Mouse (Mus musculus) lung, postnatal 10 days (tissue): Measurements from ENCODE around the gene Enpp5.
A peak's percentile ranks its signal among the peaks of the same experiment; 100 is the strongest.

Experiments used
- DNase-seq: peaks from one replicate; pipeline ENCODE4 v3.0.0; 2021

Enpp5 gene

GRCm38 (mm10) chr17:44078631-44079350 lies at the start of gene Enpp5:
TSS of gene Enpp5 (plus strand) at chr17:44078813.
- peak; percentile 87 for DNase-seq

GRCm38 (mm10) chr17:44029616-44030015 lies 49.0 kb upstream of the Enpp5 start:
- no peak for DNase-seq

DNA sequence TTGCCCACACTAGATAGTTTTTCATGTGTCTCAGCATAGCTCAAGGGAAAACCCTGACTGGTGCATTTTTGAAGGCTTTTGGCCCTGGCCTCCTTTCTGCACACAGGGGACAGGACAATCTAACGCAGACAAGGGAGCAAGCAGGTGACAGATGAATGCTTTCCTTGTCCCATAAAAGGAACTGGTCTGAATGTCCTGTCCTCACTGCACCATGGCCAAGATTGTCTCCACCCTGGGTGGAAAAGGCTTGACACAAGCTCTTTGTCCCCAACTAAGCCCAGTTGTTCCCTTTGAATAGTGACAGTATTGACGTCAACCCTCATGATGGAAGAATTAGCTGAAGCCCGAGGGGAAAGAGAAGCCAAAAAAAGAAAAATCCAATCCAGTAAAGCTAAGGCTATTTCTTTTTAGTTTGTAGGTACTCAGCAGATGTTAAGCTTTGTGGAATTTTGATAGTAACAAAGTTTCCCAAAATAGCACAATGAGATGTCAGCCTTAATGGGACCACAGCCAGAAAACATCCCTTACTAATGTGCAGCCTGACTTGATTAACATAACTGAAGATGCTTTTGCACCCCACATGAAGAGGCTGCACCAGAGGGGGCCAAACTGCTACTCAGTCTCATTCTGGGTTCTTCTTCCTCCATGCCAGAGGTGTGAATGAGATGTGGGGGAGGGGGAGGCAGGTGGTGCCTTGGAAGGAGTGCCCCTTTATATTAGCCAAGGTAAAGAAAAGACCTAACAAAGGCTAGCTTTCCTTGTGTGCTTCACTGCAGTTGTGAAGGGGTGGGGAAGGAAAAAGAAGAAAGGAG lies 47.6 kb upstream of the Enpp5 start:
- DNase-seq: no peak

GRCm38 (mm10) chr17:44035005-44035404 lies 43.6 kb upstream of the Enpp5 start:
- no peak for DNase-seq

GRCm38 (mm10) chr17:44038656-44039055 lies 40.0 kb upstream of the Enpp5 start:
- DNase-seq: peak; percentile 60

- DNase-seq: no peak
Observed at GRCm38 (mm10) chr17:44040449-44040848, 38.2 kb upstream of the Enpp5 start.

DNA sequence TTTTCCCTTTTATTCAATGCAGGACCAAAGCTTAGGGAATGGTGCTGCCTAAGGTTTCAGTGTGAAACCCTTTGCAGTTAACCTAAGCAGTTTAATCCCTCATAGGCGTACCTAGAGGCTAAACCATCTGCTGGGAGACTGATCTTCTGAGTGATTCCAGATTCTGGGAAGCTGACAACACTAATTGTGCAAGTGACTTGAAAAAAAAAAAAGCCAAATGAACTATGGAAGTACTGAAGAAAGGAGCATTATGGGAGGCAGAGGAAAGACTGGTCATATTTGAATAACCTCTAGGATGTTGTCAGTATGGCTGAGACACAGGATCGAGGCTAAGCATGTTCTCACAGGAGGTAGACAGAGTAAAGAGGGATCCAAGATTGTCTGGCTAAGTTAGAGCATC lies 36.3 kb upstream of the Enpp5 start:
- no peak for DNase-seq

DNA sequence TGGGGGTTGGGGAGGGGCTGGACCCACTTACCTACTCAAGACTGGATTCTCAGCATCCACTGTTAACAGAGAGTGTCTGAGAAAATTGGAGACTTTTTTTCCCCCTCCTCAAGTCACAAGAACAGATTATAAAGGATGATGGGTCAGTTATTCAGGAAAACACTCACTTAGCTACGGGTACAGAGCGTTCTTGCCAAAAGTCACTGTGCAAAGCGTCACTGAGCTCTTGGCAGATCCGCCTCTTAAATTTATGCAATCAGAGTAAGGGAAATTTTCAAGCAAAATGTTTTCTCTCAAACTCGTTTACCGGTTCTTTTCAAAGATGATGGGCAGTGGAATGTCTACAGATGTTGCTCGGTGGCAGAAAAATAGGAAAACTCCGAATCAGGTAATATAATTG lies 35.8 kb upstream of the Enpp5 start:
- peak; percentile 56 for DNase-seq

DNA sequence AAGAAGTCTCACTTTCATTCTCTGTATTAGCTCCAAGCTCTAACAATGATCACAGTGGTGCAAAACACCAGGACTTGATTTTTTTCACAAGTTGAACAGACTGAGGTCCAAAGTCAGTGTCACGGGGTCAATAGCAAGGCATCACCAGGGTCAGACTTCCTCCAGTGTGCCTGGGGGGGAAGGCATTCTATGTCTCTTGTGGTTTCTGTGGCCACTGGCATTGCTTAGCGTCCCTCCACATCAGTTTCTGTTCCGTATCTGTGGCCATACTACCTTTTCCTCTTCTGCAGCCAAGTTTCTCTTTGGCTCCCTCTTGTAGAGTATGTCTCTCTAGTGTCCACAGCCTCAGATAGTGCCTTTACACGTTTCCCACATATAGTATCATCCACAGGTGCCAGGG lies 25.2 kb upstream of the Enpp5 start:
- DNase-seq: no peak

DNA sequence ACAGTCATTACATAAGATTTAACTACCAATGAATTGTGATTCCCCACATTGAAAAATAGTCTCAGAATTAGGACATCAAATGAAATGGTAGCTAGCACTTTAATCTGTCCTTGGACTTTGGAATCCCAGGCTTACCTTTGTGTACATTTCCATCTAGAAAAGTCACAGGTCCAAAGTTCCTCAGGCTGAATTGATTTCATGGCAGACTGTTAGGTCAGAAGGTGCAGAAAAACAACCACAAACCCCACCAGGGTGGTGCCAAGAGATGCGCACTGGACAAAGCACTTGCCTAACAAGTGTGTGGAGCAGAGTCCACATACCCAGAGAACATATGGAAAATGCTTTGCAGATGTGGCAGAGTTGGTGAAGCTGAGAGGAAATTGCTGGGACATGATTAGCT lies 21.5 kb upstream of the Enpp5 start:
- DNase-seq: no peak

- DNase-seq: no peak
Observed at GRCm38 (mm10) chr17:44058145-44058544, 20.5 kb upstream of the Enpp5 start.

DNA sequence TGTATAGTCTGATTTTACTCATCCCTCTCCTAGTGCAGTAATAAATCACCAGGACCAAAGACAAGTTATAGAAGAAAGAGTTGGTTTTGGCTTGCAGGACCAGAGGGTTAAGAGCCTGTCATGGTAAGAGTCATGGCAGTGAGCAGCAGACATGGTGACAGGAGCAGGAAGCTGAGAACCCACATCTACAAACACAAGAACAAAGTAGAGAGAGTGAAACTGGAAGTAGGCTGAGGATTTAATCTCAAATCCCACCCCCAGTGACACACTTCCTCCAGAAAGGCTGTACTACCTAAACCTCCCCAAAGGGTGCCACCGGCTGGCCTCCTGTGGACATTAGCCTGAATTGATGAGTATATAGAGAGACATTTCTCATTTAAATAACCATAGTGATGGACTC lies 17.8 kb upstream of the Enpp5 start:
- no peak for DNase-seq

DNA sequence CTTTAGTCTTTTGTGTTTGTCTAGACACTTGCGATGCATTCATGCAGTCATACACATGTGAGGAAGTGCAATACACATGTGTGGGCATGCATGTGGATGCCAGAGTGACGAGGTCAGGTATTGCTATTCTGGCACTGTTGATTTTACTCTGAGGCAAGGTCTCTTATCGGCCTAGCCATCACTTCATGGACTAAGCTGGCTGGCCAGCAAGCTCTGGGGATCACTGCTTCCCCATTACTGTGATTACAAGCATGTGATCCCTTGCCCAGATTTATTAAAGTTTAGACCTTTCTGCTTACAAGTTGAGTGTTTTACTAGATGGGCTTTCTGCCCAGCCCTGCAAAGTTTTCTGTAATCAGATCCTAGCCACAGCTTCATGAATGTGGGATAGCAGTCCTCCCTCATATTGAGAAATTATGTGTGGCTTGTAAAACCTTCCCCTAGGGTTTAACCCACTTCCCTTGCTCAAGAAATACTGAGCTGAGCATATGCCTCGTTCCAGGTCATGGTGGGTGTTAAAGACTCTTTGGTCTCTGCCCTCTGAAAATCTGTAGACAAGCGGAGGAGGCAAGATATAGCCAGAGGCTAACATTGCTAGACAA lies 17.2 kb upstream of the Enpp5 start:
- no peak for DNase-seq

GRCm38 (mm10) chr17:44068876-44069275 lies 9.7 kb upstream of the Enpp5 start:
- DNase-seq: no peak

- DNase-seq: no peak
Observed at GRCm38 (mm10) chr17:44071680-44072079, 6.9 kb upstream of the Enpp5 start.

DNA sequence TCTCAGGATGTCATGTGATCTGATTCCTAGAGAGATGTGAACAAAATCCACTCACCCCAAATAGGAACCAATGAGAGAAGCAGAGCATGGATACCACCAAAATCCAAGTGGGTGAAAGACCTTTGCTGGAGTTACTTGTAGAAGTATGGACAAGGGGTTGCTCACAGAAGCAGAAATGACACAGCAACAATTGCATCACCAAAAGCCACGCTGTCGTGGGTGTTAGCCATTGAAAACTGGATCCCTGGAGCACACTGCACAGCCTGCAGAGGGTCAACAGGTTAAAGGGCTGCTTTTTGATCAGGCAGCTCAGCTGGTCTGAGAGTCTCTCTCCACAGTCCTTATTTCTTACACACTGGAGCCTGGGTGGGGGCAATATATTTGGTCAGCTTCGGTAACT lies 3.0 kb upstream of the Enpp5 start:
- DNase-seq: peak; percentile 2

DNA sequence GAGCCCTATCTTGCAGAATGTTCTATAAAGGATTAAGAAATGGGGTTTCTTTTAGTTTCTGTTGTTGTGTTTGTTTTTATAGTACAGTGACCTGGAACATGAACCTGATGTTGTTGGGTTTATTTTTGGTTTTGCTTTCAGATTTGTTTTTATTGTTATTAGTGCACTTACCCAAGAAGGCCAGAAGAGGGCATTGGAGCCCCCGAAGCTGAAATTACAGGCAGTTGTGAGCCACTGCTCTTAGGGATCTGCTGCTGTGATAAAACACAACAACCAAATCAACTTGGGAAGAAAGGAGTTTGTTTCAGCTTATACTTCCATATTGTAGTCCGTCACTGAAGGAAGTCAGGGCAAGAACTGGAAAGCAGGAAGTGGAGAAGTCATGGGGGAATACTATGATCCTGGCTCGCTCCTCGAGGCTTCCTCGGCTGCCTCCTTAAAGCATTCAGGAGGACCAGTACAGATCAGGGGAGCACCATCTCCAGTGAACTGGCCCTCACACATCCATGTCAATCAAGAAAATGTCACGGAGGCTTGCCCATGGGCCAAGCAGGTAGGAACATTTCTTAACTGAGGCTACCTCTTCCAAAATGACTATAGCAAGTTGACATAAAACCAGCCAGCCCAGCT lies 2.4 kb upstream of the Enpp5 start:
- peak; percentile 55 for DNase-seq

- peak; percentile 9 for DNase-seq
Observed at GRCm38 (mm10) chr17:44077146-44077842, 1.3 kb upstream of the Enpp5 start.

GRCm38 (mm10) chr17:44077843-44078160 lies 811 bp upstream of the Enpp5 start:
- DNase-seq: no peak

DNA sequence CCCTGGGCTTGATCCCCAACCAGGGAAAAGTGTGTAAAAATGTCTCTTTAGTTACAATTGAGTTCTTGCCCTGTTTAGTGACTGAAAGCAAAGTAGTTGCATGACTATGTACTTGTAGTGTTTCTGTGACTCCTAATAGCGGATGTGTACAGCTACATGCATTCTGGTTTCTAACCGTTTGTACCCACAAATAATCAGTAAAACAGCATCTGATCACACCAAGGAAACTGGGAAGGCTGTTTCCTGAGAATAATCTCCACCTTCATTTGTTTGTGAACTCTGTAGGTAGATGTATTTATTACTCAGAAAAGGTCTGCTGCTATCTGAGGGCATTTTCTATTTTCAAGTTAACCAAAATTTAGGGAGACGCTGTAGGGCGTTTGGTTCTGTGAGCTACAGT lies 4.5 kb downstream of the Enpp5 start:
- DNase-seq: no peak

DNA sequence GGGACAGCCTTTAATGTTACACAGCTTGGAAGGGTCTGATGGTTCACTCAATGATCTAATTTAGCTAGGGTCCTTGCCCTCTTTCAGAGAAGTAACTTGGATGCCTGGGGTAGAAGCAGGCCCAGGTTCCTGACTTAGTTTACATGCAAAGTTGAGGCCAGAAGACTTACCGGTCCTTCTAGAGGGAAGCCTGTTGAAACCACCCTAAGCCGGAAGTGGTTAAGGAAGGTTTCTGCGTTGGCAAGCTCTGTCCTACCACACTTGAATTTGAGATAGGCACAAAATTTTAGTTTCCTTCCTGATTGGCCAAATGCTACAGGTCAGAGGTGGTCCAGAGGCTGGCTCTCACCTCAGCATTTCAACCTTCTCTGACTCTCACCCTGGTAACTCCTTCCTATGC lies 9.6 kb downstream of the Enpp5 start:
- DNase-seq: no peak

- no peak for DNase-seq
Observed at GRCm38 (mm10) chr17:44090916-44091315, 12.3 kb downstream of the Enpp5 start.

DNA sequence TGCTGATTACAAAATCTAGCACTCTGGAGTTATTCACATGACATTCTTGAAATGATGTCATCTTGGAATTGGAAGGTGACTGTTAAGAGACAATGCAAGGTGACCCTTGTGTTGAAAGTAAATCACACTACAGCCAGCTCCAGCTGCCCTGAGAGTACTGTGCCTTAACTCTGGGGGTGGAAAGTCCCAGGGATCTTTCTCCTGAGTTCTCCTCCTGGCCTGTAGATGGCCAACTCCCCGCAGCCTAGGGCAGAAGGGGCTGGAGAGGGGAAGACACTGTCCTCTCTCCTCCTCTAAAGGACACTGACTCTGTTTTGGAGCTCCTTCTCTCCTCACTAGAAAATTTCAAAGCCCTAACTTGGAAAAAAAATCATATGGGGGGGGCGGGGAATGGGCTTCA lies 12.9 kb downstream of the Enpp5 start:
- DNase-seq: no peak
